Mouse (Mus musculus) embryonic fibroblast, embryonic 13.5 days (primary cell): ENCODE measurements around the gene Hoxc10.

ENCODE experiments used
- CTCF ChIP-seq: IDR thresholded peaks from 2 replicates; pipeline ENCODE4 v1.5.1; 2011; ENCODE audit warnings: mild to moderate bottlenecking, control low read depth, low read length, moderate library complexity, borderline replicate concordance; ENCODE audit not compliant: insufficient read depth
- POLR2A ChIP-seq: IDR thresholded peaks from 2 replicates; pipeline ENCODE4 v1.6.1; 2011; ENCODE audit warnings: low read depth, mild to moderate bottlenecking, control low read depth, low read length, moderate library complexity

DNA sequence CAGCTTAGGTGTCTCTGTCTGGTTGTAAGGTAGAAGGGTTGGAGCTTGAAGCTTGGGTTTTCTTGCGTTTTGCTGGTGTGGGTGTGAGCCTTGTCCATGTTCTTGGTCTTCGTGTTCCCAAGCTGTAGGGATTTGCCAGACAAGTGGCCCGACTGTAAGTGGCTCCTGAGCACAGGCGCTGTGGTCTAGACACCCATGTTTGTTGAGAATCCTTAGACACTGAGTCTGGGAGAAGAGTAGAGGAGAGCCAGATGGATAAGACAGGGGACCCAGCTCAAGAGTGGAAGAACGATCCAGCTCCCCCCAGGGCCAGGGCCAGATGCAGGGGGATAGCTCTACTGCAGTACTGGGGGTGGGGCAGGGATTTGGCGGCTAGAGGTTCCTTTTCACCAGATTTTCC, 6.2 kb downstream of the Hoxc10 start:
- TF ChIP-seq CTCF (no peak), POLR2A (no peak)
